Mouse (Mus musculus): Measurements from ENCODE around the gene Hlf.

DNA sequence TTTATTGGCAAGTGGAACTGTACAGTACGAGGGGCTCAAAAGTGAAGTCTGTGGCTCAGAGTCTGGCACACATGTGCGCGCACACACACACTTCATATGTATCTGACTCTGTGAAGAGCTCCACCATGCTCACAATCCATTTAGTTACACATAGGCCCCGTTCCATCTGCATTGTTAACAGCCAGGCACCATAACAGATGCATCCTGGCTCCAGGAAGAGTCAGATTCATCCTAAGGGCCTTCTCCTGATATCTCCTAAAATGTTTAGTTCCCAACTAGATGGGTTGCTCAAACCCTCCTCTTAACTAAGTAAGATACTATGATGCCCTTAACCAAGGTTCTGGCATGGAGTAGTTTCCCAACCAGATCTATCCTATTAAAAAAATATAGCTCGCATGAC lies 64.5 kb downstream of the Hlf start:
- TF ChIP-seq CTCF (IDR thresholded peaks at IDR 0.05; ENCODE audit: extremely low read depth, insufficient read depth, low read length), result no peak
- TF ChIP-seq POLR2A (IDR thresholded peaks at IDR 0.05; ENCODE audit: extremely low read depth, insufficient read depth, low read length), result no peak
